Mouse (Mus musculus) testis, adult 2 months (tissue): ENCODE measurements around the gene Uggt2. TPM values are rescaled to one million over a fixed set of nuclear protein-coding genes. Genes with fewer than 3 reads are reported as not detected.

Source experiments
- H3K27ac ChIP-seq: fragments of 200-500 bp; 2 replicates; pipeline ENCODE4 v1.5.1; 2012; ENCODE audit warnings: low read depth, low read length; ENCODE audit not compliant: control insufficient read depth, insufficient read depth
- H3K27me3 ChIP-seq: fragments of 200-500 bp; 2 replicates; pipeline ENCODE4 v1.6.1; 2012; ENCODE audit warnings: mild to moderate bottlenecking, low read length, moderate library complexity; ENCODE audit not compliant: control insufficient read depth, insufficient read depth
- H3K36me3 ChIP-seq: fragments of 200-500 bp; 2 replicates; pipeline ENCODE4 v1.6.1; 2012; ENCODE audit warnings: mild to moderate bottlenecking, low read length; ENCODE audit not compliant: control insufficient read depth, insufficient read depth
- H3K4me1 ChIP-seq: fragments of 200-500 bp; 2 replicates; pipeline ENCODE4 v1.6.1; 2012; ENCODE audit warnings: low read length; ENCODE audit not compliant: control insufficient read depth, insufficient read depth
- H3K4me3 ChIP-seq: fragments of 200-500 bp; 2 replicates; pipeline ENCODE4 v1.5.1; 2012; ENCODE audit warnings: low read depth, mild to moderate bottlenecking, low read length, moderate library complexity, mixed read lengths; ENCODE audit not compliant: control insufficient read depth
- CTCF ChIP-seq: fragments of 200-500 bp; IDR thresholded peaks from 2 replicates; pipeline ENCODE4 v1.5.1; 2012; ENCODE audit warnings: low read depth, mild to moderate bottlenecking, inconsistent platforms, low read length, moderate library complexity; ENCODE audit not compliant: control insufficient read depth, insufficient read depth, insufficient replicate concordance
- POLR2A ChIP-seq: fragments of 200-500 bp; IDR thresholded peaks from 2 replicates; pipeline ENCODE4 v1.6.1; 2012; ENCODE audit warnings: low read depth, mild to moderate bottlenecking, inconsistent platforms, low read length, moderate library complexity; ENCODE audit not compliant: control insufficient read depth
- polyA plus RNA-seq: library from polyadenylated mRNA; depleted of rRNA; stranded (reverse); fragments of >200 nt; gene quantifications from 2 replicates; pipeline ENCODE4 v1.2.3, GENCODE M21; 2012

Gene Uggt2
- polyA plus RNA-seq, 1 experiment: 18.9 TPM

GRCm38 (mm10) chr14:119125840-119126239 lies 26.6 kb upstream of the Uggt2 start:
- Histone ChIP-seq H3K4me1 (no peaks in the 10 kb centered on the region), H3K27me3 (no peaks in the 10 kb centered on the region), H3K27ac (no peak overlapping the region), H3K4me3 (no peak overlapping the region), H3K36me3 (no peaks in the 10 kb centered on the region)
- TF ChIP-seq CTCF (no peak), POLR2A (no peak)

- no peaks in the 10 kb centered on the region for H3K4me1 ChIP-seq
- no peak overlapping the region for H3K27ac ChIP-seq
- no peaks in the 10 kb centered on the region for H3K36me3 ChIP-seq
- H3K4me3 ChIP-seq: no peak overlapping the region
- no peaks in the 10 kb centered on the region for H3K27me3 ChIP-seq
- TF ChIP-seq CTCF (no peak), POLR2A (no peak)
These were observed 24.8 kb upstream of the Uggt2 start for GRCm38 (mm10) chr14:119124061-119124460.

GRCm38 (mm10) chr14:119123582-119123981 lies 24.4 kb upstream of the Uggt2 start:
- Histone ChIP-seq H3K4me3 (no peak overlapping the region), H3K27ac (no peak overlapping the region)
- TF ChIP-seq POLR2A (no peak), CTCF (no peak)

GRCm38 (mm10) chr14:119112558-119112957 lies 13.3 kb upstream of the Uggt2 start:
- Histone ChIP-seq H3K36me3 (no peaks in the 10 kb centered on the region), H3K27ac (no peak overlapping the region), H3K27me3 (no peaks in the 10 kb centered on the region), H3K4me1 (no peaks in the 10 kb centered on the region), H3K4me3 (no peak overlapping the region)
- TF ChIP-seq CTCF: no peak
- TF ChIP-seq POLR2A: no peak

More at GRCm38 (mm10) chr14:119123582-119123981, 24.4 kb upstream of the Uggt2 start:
- Histone ChIP-seq H3K27me3 (no peaks in the 10 kb centered on the region), H3K36me3 (no peaks in the 10 kb centered on the region), H3K4me1 (no peaks in the 10 kb centered on the region)

- no peak overlapping the region for H3K4me3 ChIP-seq
- TF ChIP-seq CTCF (no peak), POLR2A (no peak)
- no peaks in the 10 kb centered on the region for H3K36me3 ChIP-seq
- no peak overlapping the region for H3K27ac ChIP-seq
- H3K27me3 ChIP-seq: no peaks in the 10 kb centered on the region
- H3K4me1 ChIP-seq: no peaks in the 10 kb centered on the region
These were observed 10.6 kb upstream of the Uggt2 start for GRCm38 (mm10) chr14:119109776-119110218.

GRCm38 (mm10) chr14:119108776-119109301 lies 9.6 kb upstream of the Uggt2 start:
- Histone ChIP-seq H3K27me3 (no peaks in the 10 kb centered on the region), H3K4me1 (no peaks in the 10 kb centered on the region), H3K4me3 (no peak overlapping the region), H3K36me3 (no peaks in the 10 kb centered on the region), H3K27ac (no peak overlapping the region)
- TF ChIP-seq POLR2A (no peak), CTCF (no peak)

GRCm38 (mm10) chr14:119107591-119107990 lies 8.4 kb upstream of the Uggt2 start:
- Histone ChIP-seq H3K27me3 (no peaks in the 10 kb centered on the region), H3K4me1 (no peaks in the 10 kb centered on the region), H3K36me3 (no peaks in the 10 kb centered on the region), H3K27ac (no peak overlapping the region), H3K4me3 (no peak overlapping the region)
- TF ChIP-seq POLR2A (no peak), CTCF (no peak)

- peak overlapping the region; percentile 97 for H3K4me3 ChIP-seq
- H3K27me3 ChIP-seq: no peaks in the 10 kb centered on the region
- no peaks in the 10 kb centered on the region for H3K36me3 ChIP-seq
- peaks cover 4% of the 10 kb centered on the region for H3K4me1 ChIP-seq
- TF ChIP-seq CTCF (no peak), POLR2A (no peak)
- H3K27ac ChIP-seq: peak overlapping the region; percentile 94
These were observed 301 bp upstream of the Uggt2 start for GRCm38 (mm10) chr14:119099570-119099891.
